Mouse (Mus musculus): ENCODE results near the gene Pifo. TPM values are rescaled to one million over a fixed set of nuclear protein-coding genes. Genes with fewer than 3 reads are reported as not detected.
"Not testable (repeated sequence)": the region's sequence is repeated elsewhere in the genome, so short reads cannot be mapped to it uniquely, and the experiment has no call there.

Pifo gene
- polyA plus RNA-seq, 1 experiment from 2014 or later = 7.6 TPM

DNA sequence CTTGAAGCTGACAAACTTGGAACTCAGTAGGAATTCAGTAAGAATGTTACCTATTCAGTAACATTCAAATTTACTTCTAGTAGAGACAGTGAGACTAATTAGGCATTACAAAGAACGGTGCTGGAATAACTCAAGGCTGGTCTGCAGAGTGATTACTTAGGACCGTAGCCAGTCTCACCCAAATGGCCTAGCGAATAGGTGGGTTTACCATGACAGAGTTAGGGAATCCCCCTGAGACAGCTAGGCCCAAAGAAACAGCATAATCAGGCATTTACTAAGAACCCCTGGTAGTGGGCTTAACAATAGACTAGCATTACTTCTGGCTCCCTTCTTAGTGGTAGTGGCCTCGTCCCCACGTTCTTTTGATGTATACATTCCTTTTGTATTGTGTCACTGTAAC is 24.8 kb downstream of the Pifo start:
- WGBS = 36% methylated on average over 5 of the region's 5 CpGs
- H3K4me2 ChIP-seq; H3K27me3 ChIP-seq; H3K27ac ChIP-seq (replicated peaks); ATAC-seq (ENCODE audit: low FRiP score, low read depth); H3K4me1 ChIP-seq (replicated peaks); H3K36me3 ChIP-seq; H3K4me3 ChIP-seq; H3K9me3 ChIP-seq; H3K9ac ChIP-seq: not testable (repeated sequence)

DNA sequence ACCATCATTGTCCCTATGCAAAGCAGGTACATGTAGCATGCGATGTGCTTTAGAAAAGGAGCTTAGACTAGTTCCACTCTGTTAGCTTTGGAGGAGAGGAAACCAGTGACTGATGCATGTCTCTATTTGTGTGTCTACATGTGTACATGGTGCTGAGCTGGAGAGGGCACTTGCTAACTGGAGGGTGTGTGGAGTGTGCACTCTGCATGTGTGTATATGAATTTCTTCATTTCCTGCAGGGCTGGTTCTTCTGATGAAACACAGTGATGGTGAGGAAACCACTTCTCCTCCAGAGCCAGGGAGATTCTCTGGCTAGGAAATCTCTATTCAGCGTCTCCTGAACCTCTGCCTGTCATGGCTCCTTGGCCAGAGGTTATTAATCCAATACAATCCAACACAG is 40.3 kb downstream of the Pifo start:
- no peaks in the 10 kb centered on the region for H3K4me1 ChIP-seq (replicated peaks)
- no peaks in the 10 kb centered on the region for H3K9me3 ChIP-seq
- no peaks in the 10 kb centered on the region for H3K27me3 ChIP-seq
- ATAC-seq (ENCODE audit: low FRiP score, low read depth) = no peak
- no peak overlapping the region for H3K4me2 ChIP-seq
- H3K9ac ChIP-seq = no peak overlapping the region
- no peak overlapping the region for H3K27ac ChIP-seq (replicated peaks)
- no peak overlapping the region for H3K4me3 ChIP-seq
- peaks cover 13% of the 10 kb centered on the region for H3K36me3 ChIP-seq
- 86% methylated on average over 2 of the region's 2 CpGs for WGBS

DNA sequence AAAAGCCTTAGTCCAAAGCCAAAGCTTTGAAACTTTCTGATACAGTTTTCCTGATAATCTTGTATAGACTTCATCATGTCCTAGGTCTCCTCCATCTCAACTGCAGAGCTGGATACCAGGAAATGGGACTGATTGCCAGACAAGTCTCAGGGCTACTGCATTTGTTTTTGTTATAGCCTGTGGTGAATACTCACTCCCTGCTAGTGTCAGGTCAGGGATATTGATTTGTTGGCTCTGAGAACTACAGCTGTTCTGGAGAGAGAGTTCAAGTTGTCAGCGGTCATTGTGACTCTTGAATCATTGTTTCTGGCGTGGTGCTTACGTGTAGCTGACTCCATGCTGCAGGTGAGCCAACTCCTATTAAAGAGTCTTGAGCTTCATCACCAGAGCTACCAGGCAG is 41.0 kb downstream of the Pifo start, which contains the start of gene Ovgp1:
TSS of gene Ovgp1 (plus strand) at position 301 of the 400 bp plus-strand sequence.
- ATAC-seq (ENCODE audit: low FRiP score, low read depth) = no peak
- Histone ChIP-seq H3K27ac (replicated peaks) (no peak within 1 kb of the TSS), H3K9me3 (no peaks in the 10 kb centered on the region), H3K4me2 (no peak within 1 kb of the TSS), H3K4me1 (replicated peaks) (no peaks in the 10 kb centered on the region), H3K9ac (no peak within 1 kb of the TSS), H3K36me3 (peaks cover 21% of the 10 kb centered on the region), H3K27me3 (no peaks in the 10 kb centered on the region), H3K4me3 (no peak within 1 kb of the TSS)
- WGBS = 73% methylated on average over 3 of the region's 3 CpGs

DNA sequence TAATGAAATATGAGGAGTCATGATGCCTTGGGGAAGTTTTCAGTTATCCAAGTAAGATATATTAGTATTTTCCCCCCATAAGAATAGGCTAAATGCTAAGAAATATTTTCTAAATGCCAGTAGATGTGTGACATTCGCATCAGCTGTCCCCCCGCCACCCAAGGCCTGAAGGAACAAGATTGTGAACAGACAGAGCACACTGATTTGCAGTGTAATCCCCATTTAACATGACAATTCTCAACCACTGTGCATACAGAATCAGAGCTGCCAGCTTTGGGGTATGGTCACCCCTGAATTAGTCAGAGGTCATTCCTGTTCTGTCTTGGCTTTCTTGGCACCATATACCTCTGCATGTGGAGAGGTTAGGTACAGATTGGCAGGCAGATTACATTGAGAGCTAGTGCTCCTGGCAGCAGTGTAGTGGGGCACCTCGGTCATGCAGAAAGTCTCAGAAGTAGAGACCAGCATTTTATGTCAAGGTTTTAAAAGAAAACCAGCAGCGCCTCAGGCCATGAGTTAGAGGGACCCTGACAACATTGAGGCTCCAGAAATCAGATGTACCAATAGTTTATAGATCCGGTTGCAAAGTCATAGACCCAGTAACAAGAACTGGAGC is 42.5 kb downstream of the Pifo start:
- Histone ChIP-seq H3K27ac (replicated peaks) (no peak overlapping the region), H3K4me3 (no peak overlapping the region), H3K4me1 (replicated peaks) (no peaks in the 10 kb centered on the region), H3K36me3 (peaks cover 34% of the 10 kb centered on the region), H3K9ac (no peak overlapping the region), H3K4me2 (no peak overlapping the region), H3K9me3 (no peaks in the 10 kb centered on the region), H3K27me3 (no peaks in the 10 kb centered on the region)
- WGBS = 87% methylated on average over 5 of the region's 5 CpGs
- no peak; the same call in 1 of the 2 replicates for ATAC-seq (ENCODE audit: low FRiP score, low read depth)

DNA sequence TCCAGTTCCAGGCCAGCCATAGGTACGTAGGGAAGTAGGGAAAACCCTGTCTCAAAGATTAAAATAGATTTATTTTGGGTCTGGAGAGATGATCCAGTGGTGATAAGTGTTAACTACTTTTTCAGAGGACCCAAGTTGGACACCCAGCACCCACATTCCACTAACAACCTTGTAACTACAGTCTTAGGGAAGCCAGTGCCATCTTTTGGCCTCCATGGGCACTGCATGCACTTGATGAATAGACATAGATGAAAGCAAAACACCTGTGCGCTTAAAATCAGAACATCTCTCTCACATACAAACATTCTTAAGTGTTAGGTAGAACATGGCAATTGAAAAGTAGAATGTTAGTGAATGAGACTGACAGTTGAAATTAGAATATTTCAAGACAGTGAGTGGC is 53.7 kb downstream of the Pifo start:
- Histone ChIP-seq H3K4me3 (peak overlapping the region; percentile 89), H3K27ac (replicated peaks) (no peak overlapping the region), H3K27me3 (no peaks in the 10 kb centered on the region), H3K4me2 (peak overlapping the region; percentile 94), H3K36me3 (peaks cover 47% of the 10 kb centered on the region), H3K9ac (no peak overlapping the region), H3K9me3 (no peaks in the 10 kb centered on the region), H3K4me1 (replicated peaks) (peaks cover 39% of the 10 kb centered on the region)
- no peak for ATAC-seq (ENCODE audit: low FRiP score, low read depth)
- 96% methylated on average over 2 of the region's 2 CpGs for WGBS

DNA sequence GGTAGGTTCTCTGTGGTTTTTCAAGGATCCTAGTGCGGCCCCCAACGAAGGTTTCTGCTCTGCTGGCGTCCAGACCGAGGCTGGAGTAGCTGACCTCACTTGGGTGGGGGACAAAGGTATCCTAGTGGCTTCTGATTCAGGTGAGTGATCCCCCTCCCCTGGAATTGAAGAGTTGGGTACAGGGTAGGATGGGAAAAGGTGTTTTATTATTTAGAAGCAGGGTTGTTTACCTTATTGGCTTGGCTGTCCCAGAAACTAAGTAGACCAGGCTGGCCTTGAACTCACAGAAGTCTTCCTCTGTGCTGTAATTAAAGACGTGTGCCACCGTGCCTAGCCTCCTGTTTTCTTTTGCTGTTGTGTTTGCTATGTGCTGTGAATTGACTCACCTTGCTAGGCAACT is 54.4 kb downstream of the Pifo start, which contains the start of gene Atp5f1:
TSS of gene Atp5f1 (minus strand) at position 101 of the 400 bp plus-strand sequence.
- Histone ChIP-seq H3K4me3 (peak within 1 kb of the TSS; percentile 89), H3K9ac (peak within 1 kb of the TSS; percentile 95), H3K4me2 (peak within 1 kb of the TSS; percentile 94), H3K27ac (replicated peaks) (peak within 1 kb of the TSS; percentile 95), H3K4me1 (replicated peaks) (peaks cover 39% of the 10 kb centered on the region), H3K27me3 (no peaks in the 10 kb centered on the region), H3K36me3 (peaks cover 43% of the 10 kb centered on the region), H3K9me3 (no peaks in the 10 kb centered on the region)
- ATAC-seq (ENCODE audit: low FRiP score, low read depth) = no peak
- WGBS = 4% methylated on average over 6 of the region's 6 CpGs

DNA sequence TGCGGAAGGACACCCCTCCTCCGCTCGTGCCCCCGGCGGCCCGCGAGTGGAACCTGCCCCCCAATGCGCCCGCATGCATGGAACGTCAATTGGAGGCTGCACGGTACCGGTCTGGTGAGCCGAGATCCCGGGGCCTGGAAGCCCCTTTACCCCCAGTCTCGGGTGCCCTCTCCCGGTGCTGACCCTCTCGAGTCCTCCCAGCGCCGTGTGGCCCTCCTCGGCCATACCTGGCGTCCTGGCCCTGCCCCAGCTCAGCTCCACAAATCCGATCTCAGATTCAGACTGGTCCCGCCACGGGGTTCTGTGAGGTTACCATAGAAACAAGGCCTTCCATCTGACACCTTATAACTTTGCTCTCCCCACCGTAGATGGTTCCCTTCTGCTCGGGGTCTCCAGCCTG is 54.9 kb downstream of the Pifo start:
- peak; percentile 78 for ATAC-seq (ENCODE audit: low FRiP score, low read depth)
- H3K4me2 ChIP-seq = peak overlapping the region; percentile 94
- WGBS = 1% methylated on average over 26 of the region's 26 CpGs
- H3K4me1 ChIP-seq (replicated peaks) = peaks cover 39% of the 10 kb centered on the region
- H3K27ac ChIP-seq (replicated peaks) = peak overlapping the region; percentile 95
- peak overlapping the region; percentile 89 for H3K4me3 ChIP-seq
- H3K36me3 ChIP-seq = peaks cover 42% of the 10 kb centered on the region
- no peaks in the 10 kb centered on the region for H3K27me3 ChIP-seq
- H3K9me3 ChIP-seq = no peaks in the 10 kb centered on the region
- H3K9ac ChIP-seq = peak overlapping the region; percentile 95

DNA sequence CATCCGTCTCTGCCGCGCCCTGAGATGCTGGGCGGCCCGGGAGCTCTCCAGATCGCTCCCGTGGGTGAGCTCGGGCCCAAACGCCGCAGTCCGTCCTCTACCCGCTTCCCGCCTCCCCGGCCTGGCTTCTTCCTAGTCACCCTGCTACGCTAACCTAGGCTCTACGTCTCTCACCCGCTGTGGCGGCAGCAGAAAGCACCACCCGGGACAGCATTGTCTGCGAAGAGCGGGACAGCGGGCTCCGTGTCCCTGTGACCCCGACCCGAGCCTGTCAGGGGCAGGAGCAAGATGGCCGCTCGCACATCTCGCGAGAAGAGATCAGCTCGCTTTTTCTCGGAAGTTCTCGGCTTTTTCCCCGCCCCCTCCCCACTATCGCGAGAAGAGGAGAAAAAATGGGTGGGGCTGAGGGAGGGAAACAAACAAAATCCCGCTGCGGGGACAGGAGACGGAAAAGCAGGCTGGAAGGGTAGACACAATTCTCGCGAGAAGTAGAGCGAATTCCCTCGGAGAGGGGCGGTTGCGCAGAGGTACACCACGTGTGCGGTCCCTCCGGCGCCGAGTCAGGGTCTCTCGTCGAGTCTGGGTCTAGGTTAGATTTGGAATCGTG is 55.4 kb downstream of the Pifo start, which contains the start of gene Wdr77:
TSS of gene Wdr77 (plus strand) at position 396 of the 607 bp plus-strand sequence.
- ATAC-seq (ENCODE audit: low FRiP score, low read depth) = peak; percentile 97
- peaks cover 40% of the 10 kb centered on the region for H3K36me3 ChIP-seq
- peaks cover 39% of the 10 kb centered on the region for H3K4me1 ChIP-seq (replicated peaks)
- H3K9me3 ChIP-seq = no peaks in the 10 kb centered on the region
- H3K4me3 ChIP-seq = peak within 1 kb of the TSS; percentile 89
- 1% methylated on average over 51 of the region's 52 CpGs for WGBS
- peak within 1 kb of the TSS; percentile 94 for H3K4me2 ChIP-seq
- peak within 1 kb of the TSS; percentile 95 for H3K27ac ChIP-seq (replicated peaks)
- H3K9ac ChIP-seq = peak within 1 kb of the TSS; percentile 95
- H3K27me3 ChIP-seq = no peaks in the 10 kb centered on the region

DNA sequence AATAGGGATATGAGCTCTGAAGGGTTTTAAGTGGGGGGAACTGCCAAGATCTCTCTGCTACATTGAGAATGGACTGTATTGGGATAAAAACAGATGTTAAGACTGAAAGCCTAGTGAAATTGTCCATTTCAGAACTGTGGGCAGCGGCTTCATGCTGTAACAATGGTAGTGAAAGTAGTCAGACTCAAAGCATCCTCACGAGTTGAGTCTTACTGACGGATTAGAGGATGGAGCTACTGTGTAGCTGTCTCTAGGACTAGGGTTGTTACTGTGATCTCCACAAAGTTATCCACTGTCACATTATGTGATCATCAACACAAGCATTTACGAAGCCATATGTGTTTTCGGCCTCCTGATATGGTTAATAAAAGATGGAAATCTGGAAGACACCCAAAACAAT is 56.2 kb downstream of the Pifo start:
- Histone ChIP-seq H3K4me1 (replicated peaks) (peaks cover 39% of the 10 kb centered on the region), H3K27ac (replicated peaks) (peak overlapping the region; percentile 95), H3K9ac (peak overlapping the region; percentile 95), H3K36me3 (peaks cover 37% of the 10 kb centered on the region), H3K4me3 (peak overlapping the region; percentile 89), H3K27me3 (no peaks in the 10 kb centered on the region), H3K9me3 (no peaks in the 10 kb centered on the region), H3K4me2 (peak overlapping the region; percentile 63)
- no peak for ATAC-seq (ENCODE audit: low FRiP score, low read depth)
- WGBS = 44% methylated on average over 5 of the region's 5 CpGs

DNA sequence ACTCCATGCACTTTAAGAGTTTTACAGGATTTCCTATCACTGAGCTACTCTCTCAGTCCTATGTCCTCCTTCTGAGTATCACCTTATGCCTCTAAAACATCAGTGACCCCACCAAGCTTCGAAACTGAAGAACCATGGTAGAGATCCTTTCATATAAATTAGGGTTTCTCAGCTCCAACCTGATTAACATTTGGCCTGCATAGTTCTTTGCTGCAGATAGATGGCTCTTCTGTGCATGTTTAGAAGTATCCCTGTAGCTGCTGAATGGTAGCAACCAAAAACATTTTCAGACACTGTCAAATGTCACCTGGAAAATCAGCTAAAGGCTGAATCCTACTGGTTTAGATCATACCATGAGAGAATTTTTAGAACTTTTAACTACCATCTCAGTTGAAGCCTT is 57.2 kb downstream of the Pifo start:
- peak overlapping the region; percentile 16; the same call in 1 of the 2 replicates for H3K9ac ChIP-seq
- peaks cover 37% of the 10 kb centered on the region for H3K36me3 ChIP-seq
- peaks cover 39% of the 10 kb centered on the region for H3K4me1 ChIP-seq (replicated peaks)
- no peaks in the 10 kb centered on the region for H3K9me3 ChIP-seq
- WGBS = 96% methylated on average over 1 of the region's 1 CpGs
- ATAC-seq (ENCODE audit: low FRiP score, low read depth) = no peak
- H3K4me2 ChIP-seq = peak overlapping the region; percentile 63
- no peak overlapping the region for H3K4me3 ChIP-seq
- no peak overlapping the region for H3K27ac ChIP-seq (replicated peaks)
- H3K27me3 ChIP-seq = no peaks in the 10 kb centered on the region

DNA sequence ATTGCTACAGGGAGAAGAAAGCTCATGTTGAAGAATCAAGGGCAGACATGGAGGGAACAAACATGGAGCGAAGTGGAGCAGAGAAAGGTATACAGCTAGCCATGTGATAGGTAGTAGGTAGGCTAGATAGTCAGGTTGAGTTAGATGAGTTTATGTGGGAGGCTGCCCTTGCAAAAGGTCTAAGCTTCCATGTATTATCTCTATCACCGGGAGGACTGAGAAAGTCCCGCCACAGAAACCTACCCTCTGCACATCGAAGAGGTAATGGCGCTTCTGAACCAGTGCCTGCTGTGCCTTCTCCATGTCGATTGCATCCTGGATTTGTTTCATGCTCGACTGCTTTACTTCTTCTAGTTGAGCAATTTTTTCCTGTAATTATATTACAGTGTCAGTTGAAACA is 63.1 kb downstream of the Pifo start:
- Histone ChIP-seq H3K9ac (no peak overlapping the region), H3K27ac (replicated peaks) (no peak overlapping the region), H3K27me3 (no peaks in the 10 kb centered on the region), H3K4me2 (no peak overlapping the region), H3K36me3 (peaks cover 74% of the 10 kb centered on the region), H3K4me3 (no peak overlapping the region), H3K4me1 (replicated peaks) (peaks cover 1% of the 10 kb centered on the region; the same call in 1 of the 2 replicates), H3K9me3 (no peaks in the 10 kb centered on the region)
- no peak for ATAC-seq (ENCODE audit: low FRiP score, low read depth)
- WGBS = 93% methylated on average over 7 of the region's 7 CpGs

Data from hindbrain, embryonic 15.5 days (tissue).